Mouse (Mus musculus) ZHBTc4 (cell line): ENCODE data around the gene 1300017J02Rik.
"Not testable (repeated sequence)": the region's sequence is repeated elsewhere in the genome, so short reads cannot be mapped to it uniquely, and the experiment has no call there.

Experiments used
- DNase-seq: peaks from one replicate; pipeline ENCODE4 v3.0.0-alpha.2; 2011; ENCODE audit warnings: low read depth, low spot score

1300017J02Rik gene

GRCm38 (mm10) chr9:103304927-103305326 lies at the start of gene 1300017J02Rik, which contains the start of gene Topbp1:
Gene 1300017J02Rik (minus strand): TSS chr9:103305082.
Gene Topbp1 (plus strand): TSS chr9:103305215.
- peak; percentile 98 for DNase-seq

- not testable (repeated sequence) for DNase-seq
Observed at GRCm38 (mm10) chr9:103353500-103354260, 48.8 kb upstream of the 1300017J02Rik start.

GRCm38 (mm10) chr9:103348791-103349190 lies 43.9 kb upstream of the 1300017J02Rik start:
- DNase-seq: no peak

GRCm38 (mm10) chr9:103347996-103348490 lies 43.2 kb upstream of the 1300017J02Rik start:
- DNase-seq: no peak

GRCm38 (mm10) chr9:103347045-103347444 lies 42.2 kb upstream of the 1300017J02Rik start:
- no peak for DNase-seq

GRCm38 (mm10) chr9:103336912-103337311 lies 32.0 kb upstream of the 1300017J02Rik start:
- no peak for DNase-seq

- DNase-seq: no peak
Observed at GRCm38 (mm10) chr9:103332663-103333062, 27.8 kb upstream of the 1300017J02Rik start.

GRCm38 (mm10) chr9:103326449-103326848 lies 21.6 kb upstream of the 1300017J02Rik start:
- no peak for DNase-seq

- DNase-seq: no peak
Observed at GRCm38 (mm10) chr9:103324678-103325077, 19.8 kb upstream of the 1300017J02Rik start.

GRCm38 (mm10) chr9:103309832-103310231 lies 5.0 kb upstream of the 1300017J02Rik start:
- DNase-seq: no peak

- DNase-seq: peak; percentile 65
Observed at GRCm38 (mm10) chr9:103305332-103306041, 605 bp upstream of the 1300017J02Rik start.

- DNase-seq: peak; percentile 73
Observed at GRCm38 (mm10) chr9:103302666-103303065, 2.2 kb downstream of the 1300017J02Rik start.

- DNase-seq: no peak
Observed at GRCm38 (mm10) chr9:103302239-103302638, 2.6 kb downstream of the 1300017J02Rik start.

GRCm38 (mm10) chr9:103301086-103301485 lies 3.8 kb downstream of the 1300017J02Rik start:
- no peak for DNase-seq

- DNase-seq: no peak
Observed at GRCm38 (mm10) chr9:103294507-103294906, 10.4 kb downstream of the 1300017J02Rik start.

GRCm38 (mm10) chr9:103288489-103289180 lies 16.2 kb downstream of the 1300017J02Rik start:
- DNase-seq: no peak

GRCm38 (mm10) chr9:103287840-103288488 lies 16.9 kb downstream of the 1300017J02Rik start:
- peak; percentile 21 for DNase-seq

- DNase-seq: no peak
Observed at GRCm38 (mm10) chr9:103286901-103287422, 17.9 kb downstream of the 1300017J02Rik start.

GRCm38 (mm10) chr9:103286396-103286795 lies 18.5 kb downstream of the 1300017J02Rik start:
- DNase-seq: no peak

- peak; percentile 41 for DNase-seq
Observed at GRCm38 (mm10) chr9:103276876-103277275, 28.0 kb downstream of the 1300017J02Rik start.

- no peak for DNase-seq
Observed at GRCm38 (mm10) chr9:103275676-103276075, 29.2 kb downstream of the 1300017J02Rik start.
